Mouse (Mus musculus): ENCODE results near the gene Padi4.

Padi4 gene

DNA sequence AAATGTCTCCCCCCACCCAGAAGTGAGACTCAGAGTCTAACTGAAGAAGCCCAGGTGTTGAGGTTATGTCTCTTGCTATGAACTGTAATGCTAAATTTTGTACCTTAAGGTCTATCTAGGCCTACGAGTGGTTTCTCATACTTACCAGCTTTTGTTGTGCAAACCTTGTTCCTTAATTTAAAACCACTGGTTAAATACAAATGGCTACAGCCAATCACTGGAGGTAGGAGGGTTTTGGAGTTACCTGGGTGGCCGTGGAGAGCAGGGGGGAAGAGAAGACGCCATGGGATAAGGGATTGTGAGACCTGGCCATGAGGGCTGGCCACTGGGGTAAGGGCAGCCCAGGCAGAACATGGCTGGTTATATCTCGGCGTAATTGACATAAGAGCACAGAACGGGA is 14.2 kb upstream of the Padi4 start:
- in situ Hi-C loops (cut with MboI) = no loop called here

GRCm38 (mm10) chr4:140787414-140787813 is 13.4 kb upstream of the Padi4 start:
- in situ Hi-C loops (cut with MboI) = no loop called here

DNA sequence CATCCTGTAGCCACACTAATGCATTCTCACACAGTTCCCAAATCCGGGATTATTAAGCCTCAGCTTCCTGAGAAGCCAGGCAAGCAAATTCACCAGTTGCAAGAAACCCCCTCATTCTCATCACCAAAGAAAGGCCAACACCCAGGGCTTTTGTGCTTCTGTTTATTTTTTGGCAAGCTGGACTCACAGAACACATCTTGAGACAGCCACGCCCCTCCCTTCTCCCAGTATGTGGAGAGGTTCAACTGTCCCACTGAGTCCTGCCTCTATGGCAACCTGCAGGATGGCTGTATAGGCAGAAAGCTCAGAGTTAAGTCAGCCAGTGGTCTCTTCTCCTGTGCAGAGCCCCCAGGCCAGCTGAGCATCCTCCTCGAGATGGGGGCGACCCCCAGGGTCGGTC is 11.2 kb upstream of the Padi4 start:
- in situ Hi-C loops (cut with MboI) = no loop called here

GRCm38 (mm10) chr4:140784292-140784945 is 10.4 kb upstream of the Padi4 start:
- in situ Hi-C loops (cut with MboI) = no loop called here

DNA sequence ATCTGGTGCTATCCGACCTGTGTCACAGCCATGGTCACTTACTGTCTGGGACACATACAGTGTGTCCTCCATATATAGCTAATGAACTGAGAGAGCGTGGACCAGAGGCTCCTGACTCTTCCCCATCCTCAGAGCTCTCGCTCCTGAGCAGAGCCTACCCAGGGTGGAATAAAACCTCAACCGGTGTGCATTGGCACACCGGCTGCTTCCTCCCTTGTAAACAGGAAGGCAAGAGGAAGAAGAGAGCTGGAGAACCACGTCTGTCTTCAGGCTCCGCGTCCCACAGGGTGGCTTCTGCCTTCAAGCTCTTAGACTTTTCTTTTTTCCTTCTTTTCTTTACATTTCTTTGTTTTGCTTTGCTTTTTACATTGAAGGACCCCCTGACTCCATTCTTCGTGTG is 8.8 kb upstream of the Padi4 start:
- in situ Hi-C loops (cut with MboI) = no loop called here

DNA sequence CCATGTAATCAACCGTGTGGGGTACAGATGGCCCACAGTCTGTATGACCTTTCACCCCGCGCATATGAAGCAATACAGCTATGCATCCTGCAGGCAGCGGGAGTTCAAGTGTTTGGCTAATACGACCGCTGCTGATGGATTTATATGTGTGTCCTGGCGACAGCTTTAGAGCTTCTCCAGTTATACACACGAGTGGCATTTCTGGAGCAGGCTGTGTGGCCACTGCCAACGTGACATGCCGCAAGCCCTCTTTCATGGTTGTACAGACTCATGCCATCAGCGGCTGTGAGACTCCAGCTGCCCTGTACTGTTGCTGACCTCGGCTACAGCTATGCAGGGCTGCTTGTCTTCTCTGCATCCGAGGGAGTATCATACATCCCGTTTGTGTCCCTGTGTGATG is 6.5 kb upstream of the Padi4 start:
- in situ Hi-C loops (cut with MboI) = no loop called here

DNA sequence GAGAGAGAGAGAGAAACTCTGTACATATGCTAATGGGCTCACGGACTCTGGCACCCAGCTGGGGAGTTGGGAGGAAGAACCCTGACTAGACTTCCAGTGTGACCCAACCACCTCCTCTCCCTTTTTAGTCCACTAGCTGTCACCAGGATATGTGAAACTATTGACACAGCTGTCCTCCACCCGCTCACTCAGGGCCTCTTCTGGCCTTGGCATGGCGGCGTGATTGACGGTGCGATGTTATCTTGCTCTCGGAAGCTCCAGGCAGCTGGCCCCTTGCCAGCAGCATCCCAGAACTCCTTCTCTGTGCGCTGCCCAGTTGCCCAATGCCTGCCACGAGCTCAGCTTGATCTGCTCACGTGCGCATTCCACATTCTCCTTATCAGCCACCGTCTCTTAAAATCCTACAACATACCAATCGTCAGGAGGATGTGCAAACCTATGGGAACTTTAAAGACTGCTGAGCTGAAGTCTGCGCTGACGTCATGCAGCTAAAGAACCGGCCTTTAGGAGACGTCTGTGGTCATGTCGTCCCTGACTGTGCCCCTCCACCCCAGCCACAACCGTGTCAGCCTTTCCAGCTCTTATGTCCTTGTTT is 5.9 kb upstream of the Padi4 start:
- in situ Hi-C loops (cut with MboI) = no loop called here

GRCm38 (mm10) chr4:140776623-140777022 is 2.6 kb upstream of the Padi4 start:
- in situ Hi-C loops (cut with MboI) = no loop called here

- in situ Hi-C loops (cut with MboI) = no loop called here
Measured at GRCm38 (mm10) chr4:140775876-140776275, 1.8 kb upstream of the Padi4 start.

DNA sequence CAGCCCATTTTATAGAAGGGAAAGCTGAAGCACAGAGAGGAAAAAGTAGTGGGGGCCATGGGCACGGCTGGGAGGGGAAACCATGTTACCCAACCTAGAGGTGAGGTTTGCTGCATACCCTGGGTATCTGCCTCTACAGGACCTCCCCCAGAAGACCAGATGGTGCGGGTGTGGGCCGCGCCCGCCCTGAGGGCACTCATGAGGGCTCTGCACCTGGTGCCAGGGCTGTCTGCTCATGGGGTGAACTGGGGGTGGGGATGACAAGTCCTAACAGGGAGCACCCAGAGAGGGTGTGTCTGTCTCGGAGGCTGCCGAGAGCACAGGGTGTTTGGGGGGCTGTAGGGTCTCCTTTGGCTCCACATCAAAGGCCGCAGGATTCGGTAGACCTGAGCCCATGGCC is 857 bp upstream of the Padi4 start:
- in situ Hi-C loops (cut with MboI) = no loop called here

- in situ Hi-C loops (cut with MboI) = no loop called here
Measured at GRCm38 (mm10) chr4:140771091-140771490, 2.9 kb downstream of the Padi4 start.

DNA sequence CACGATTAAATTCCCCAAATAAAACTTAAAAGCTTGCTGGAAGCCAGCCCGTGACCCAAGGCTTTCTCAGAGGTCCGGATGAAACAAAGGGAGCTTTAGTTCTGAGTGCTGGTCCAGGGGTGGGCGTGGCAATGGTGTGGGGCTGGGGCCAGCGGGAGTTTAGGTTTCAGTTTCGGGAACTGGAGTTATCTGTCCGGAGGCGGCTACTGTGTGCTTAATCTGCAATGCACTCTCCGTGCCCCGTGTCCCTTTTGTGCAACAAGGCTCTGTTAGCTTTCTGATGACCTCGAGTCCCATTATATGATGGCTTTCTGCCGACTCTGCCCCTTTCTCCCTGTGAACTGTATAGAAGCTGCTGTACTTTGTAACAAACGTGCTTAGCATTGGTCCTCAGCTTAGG is 3.6 kb downstream of the Padi4 start:
- in situ Hi-C loops (cut with MboI) = no loop called here

- in situ Hi-C loops (cut with MboI) = no loop called here
Measured at GRCm38 (mm10) chr4:140768973-140769372, 5.1 kb downstream of the Padi4 start.

GRCm38 (mm10) chr4:140765936-140766335 is 8.1 kb downstream of the Padi4 start:
- in situ Hi-C loops (cut with MboI) = no loop called here

DNA sequence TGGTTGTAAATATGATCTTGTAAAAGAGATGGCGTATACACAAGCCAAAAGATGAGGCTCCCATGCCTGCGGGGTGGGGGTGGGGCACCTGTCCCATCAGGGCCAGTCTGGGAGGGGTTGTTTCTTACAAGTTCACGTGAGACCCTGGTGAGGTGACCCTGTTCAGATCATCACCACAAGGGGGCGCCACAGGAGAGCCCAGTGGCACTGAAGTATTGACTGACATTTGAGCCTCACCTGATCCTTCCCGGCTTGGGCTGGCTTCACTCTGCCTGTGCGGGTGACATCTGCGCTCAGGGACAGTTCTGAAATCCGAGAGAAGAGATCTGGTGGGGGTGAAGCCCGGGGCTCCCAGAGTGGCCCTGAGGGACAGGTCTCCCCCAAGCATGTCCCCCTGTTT is 10.9 kb downstream of the Padi4 start:
- in situ Hi-C loops (cut with MboI) = no loop called here

GRCm38 (mm10) chr4:140761601-140762000 is 12.4 kb downstream of the Padi4 start:
- in situ Hi-C loops (cut with MboI) = no loop called here

- in situ Hi-C loops (cut with MboI) = no loop called here
Measured at GRCm38 (mm10) chr4:140755811-140756210, 18.2 kb downstream of the Padi4 start.

DNA sequence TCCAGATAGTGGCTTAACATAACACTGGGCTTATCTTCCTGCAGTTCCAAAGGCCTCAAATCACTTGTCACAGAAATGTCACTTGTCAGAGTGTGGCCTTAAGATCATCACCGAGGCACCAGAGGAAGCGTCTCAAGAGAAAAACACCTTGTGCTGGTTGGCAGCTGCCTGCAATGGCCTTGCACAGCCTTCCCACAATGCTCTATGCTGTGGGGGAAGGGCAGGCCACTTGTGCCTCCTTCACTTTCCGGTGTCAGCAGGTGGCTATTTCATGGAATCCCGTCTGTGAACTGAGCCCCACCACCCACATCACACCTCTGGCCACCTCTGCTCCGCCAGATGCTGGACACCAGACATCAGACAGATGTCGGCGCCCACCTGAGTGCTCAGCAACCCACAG is 20.7 kb downstream of the Padi4 start:
- in situ Hi-C loops (cut with MboI) = no loop called here

DNA sequence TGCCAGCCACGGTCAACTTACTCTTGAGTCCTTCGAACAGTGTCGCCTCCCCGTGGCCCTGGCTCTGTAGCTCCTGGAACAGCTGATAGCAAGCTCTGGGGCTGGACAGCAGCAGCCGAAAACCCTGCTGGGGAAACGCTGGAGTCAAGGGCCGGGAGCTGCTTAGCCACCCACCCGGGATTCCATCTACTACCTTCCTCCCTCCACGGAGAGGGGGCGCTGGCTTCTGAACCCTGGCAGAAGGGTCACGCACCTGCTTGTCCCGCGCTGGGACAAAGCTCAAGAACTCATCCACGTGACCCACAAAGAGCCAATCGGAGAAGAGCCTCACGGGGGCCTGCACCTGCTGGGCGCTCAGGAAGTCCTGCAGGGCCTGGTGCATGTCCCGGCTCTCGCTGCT is 23.7 kb downstream of the Padi4 start:
- in situ Hi-C loops (cut with MboI) = no loop called here

GRCm38 (mm10) chr4:140747978-140748377 is 26.1 kb downstream of the Padi4 start:
- in situ Hi-C loops (cut with MboI) = no loop called here

DNA sequence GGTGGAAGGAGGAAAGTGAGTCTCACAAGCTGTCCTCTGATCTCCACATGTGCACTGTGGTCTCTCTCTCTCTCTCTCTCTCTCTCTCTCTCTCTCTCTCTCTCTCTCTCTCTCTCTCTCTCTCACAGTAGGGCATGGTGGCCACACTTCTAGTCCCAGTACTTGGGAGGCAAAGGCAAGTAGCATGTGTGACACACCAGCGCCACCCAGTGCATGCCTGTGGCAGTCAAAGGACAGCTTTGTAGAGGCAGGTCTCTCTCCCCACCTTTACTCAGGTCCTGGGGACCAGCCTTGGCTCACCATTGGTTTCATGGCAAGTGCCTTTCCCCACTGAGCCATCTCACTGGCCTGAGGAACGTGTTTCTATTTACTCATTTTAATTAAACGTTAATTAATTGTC is 29.4 kb downstream of the Padi4 start:
- in situ Hi-C loops (cut with MboI) = no loop called here

DNA sequence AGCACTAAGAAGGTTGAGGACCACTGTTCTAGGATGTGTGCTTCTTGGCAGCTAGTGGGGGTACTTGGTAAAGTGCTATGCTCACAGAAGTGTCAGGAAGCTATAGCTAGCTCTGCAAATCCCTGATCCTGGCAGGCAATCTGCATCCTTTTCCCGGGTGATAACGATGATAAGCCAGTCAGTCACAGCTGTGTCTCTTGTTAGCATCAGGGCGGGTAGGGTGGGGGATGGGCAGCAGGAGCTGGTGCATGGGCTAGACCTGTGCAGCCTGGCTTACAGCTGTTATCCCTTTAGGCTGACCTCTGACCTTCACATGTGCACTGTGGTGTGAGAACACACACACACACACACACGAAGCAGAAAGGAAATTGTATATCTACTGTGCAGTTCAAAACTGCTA is 30.9 kb downstream of the Padi4 start:
- in situ Hi-C loops (cut with MboI) = no loop called here

- in situ Hi-C loops (cut with MboI) = no loop called here
Measured at GRCm38 (mm10) chr4:140742543-140742942, 31.5 kb downstream of the Padi4 start, which contains the start of gene Padi6. Padi6 (minus strand) TSS chr4:140742643.

GRCm38 (mm10) chr4:140741401-140741800 is 32.6 kb downstream of the Padi4 start:
- in situ Hi-C loops (cut with MboI) = no loop called here
